Mouse (Mus musculus): ENCODE data around the gene Smim8.

DNA sequence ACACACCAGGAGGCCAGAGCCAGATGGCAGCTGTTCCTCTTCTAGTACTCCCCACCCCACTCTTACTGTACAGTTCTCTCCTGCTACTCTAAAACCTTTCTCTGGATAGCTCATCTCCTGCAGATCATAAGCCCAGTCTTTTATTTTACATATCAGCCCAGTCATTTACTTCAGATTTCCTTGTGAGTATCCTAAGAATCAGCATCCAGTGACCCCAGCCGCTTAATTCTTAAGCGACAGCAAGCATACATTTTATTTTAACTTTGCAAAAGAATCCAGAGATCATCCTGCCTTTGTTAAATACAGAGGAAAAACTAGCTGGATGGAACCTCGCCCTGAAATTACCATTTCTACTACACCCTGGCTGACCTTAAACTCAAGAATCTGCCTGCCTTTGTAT lies 43.8 kb downstream of the Smim8 start:
- TF ChIP-seq CHD2 (IDR thresholded peaks at IDR 0.05; ENCODE audit: low read depth, low read length) (0 out of 2 replicates have a peak, but pooled peaks have one; percentile 43), ZC3H11A (IDR thresholded peaks at IDR 0.05; ENCODE audit: borderline replicate concordance, low read depth, low read length) (no peak), HCFC1 (IDR thresholded peaks at IDR 0.05; ENCODE audit: borderline replicate concordance, insufficient read depth, low read length) (no peak), ZNF384 (IDR thresholded peaks at IDR 0.05; ENCODE audit: low read depth, low read length) (no peak), MAFK (IDR thresholded peaks at IDR 0.05; ENCODE audit: insufficient read depth, low read depth, low read length) (no peak)
